Mouse (Mus musculus): ENCODE measurements at regions not wholly inside any gene's neighbourhood (a gene's known extent, or its start where the extent isn't known, plus 50 kb on each side); places are given as distances from the start of the nearest gene placed in this dataset.

GRCm38 (mm10) chr10:28010756-28011155 is 63.9 kb upstream of the Ptprk start:
- no peak for DNase-seq

- no peak for DNase-seq
Observed at GRCm38 (mm10) chr10:28012135-28012534, 62.5 kb upstream of the Ptprk start.

- no peak for DNase-seq
Observed at GRCm38 (mm10) chr10:28013401-28013800, 61.2 kb upstream of the Ptprk start.

- DNase-seq, result no peak
Observed at GRCm38 (mm10) chr10:28014306-28014825, 60.3 kb upstream of the Ptprk start.
